Mouse (Mus musculus) R1 (cell line): Measurements from ENCODE around the gene Nup85.

Experiments
- DNase-seq: peaks from one replicate; pipeline ENCODE4 v3.0.0-alpha.2; 2018; ENCODE audit warnings: low read depth, low spot score

Gene Nup85

DNA sequence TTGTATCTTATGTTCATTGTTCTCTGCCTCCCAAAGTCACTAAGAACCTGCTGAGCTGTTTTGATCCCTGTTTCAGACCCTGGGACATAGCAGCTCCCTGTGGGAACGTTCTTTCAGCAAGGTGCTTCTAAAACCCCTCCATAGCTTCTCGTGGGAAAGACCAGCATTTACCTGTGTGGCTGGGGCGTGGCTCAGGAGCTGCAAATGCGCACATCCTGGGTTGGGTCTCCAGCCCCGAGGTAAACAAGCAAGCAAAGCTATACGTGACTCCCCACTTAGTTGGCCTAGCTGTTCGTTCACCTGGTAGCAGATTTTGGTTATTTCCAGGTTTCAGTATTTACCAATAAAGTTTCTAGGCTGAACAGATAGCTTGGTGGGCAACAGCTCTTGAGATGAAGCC, 68.0 kb downstream of the Nup85 start:
- no peak for DNase-seq

DNA sequence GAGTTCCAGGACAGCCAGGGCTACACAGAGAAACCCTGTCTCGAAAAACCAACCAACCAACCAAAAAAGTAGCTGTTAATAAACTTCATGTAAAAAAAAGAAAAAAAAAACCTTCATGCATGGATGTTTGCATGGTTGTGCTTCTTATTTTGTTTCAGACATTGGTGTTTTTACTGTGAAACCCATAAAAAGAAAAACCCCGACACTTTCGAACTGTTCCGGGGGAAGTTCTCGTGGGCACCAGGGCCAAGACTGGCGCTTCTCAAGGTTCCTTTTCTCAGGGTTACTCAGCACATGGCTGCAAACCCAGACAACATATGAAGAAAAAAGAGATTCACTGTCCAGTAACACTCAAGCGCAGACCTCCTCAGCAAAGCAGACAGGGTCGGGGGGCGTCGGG, 68.6 kb downstream of the Nup85 start:
- DNase-seq, result no peak
